Mouse (Mus musculus) liver, adult 2 months (tissue): ENCODE measurements around the gene Bmp8a.

Source experiments
- CTCF ChIP-seq: fragments of 200-500 bp; IDR thresholded peaks from 2 replicates; pipeline ENCODE4 v1.5.1; 2011; ENCODE audit warnings: low read depth, low read length, control low read depth
- POLR2A ChIP-seq: fragments of 200-500 bp; IDR thresholded peaks from 2 replicates; pipeline ENCODE4 v1.6.1; 2011; ENCODE audit warnings: low read length, control low read depth; ENCODE audit not compliant: insufficient read depth; ENCODE audit errors: extremely low read depth

- TF ChIP-seq POLR2A (peak; percentile 82), CTCF (peak; percentile 80)
These were observed 60.6 kb downstream of the Bmp8a start for GRCm38 (mm10) chr4:123282500-123282899.
